8 mouse cellular contexts compared by ENCODE assay signal in genomic region chr8:45816765-45817426, GRCm38 (mm10).
DNase-seq lines count a peak whose midpoint lies in the region; ATAC-seq lines count a peak whose summit lies in the region.

No protein-coding gene starts in this region.

- no peak for ATAC-seq in neural tube, embryonic 15.5 days (ENCODE audit: low FRiP score)
- no peak for ATAC-seq in neural tube, embryonic 11.5 days (ENCODE audit: insufficient read depth, low FRiP score, low TSS enrichment)
- ATAC-seq in megakaryocyte-erythroid progenitor cell, adult 5-6 weeks (replicated peaks; ENCODE audit: low FRiP score, low TSS enrichment, poor library complexity, severe bottlenecking): no peak; the same call in 1 of the 2 replicates

- H3K27me3 ChIP-seq in neural tube, embryonic 15.5 days (replicated peaks): no peaks in the 10 kb centered on the region
- no peaks in the 10 kb centered on the region for H3K27me3 ChIP-seq in neural tube, embryonic 11.5 days (ENCODE audit: control insufficient read depth, insufficient read depth, low read length)

- H3K4me3 ChIP-seq in neural tube, embryonic 15.5 days (replicated peaks): no peak overlapping the region
- no peak overlapping the region for H3K4me3 ChIP-seq in neural tube, embryonic 11.5 days (ENCODE audit: low read depth, low read length)

- no peak overlapping the region for H3K9ac ChIP-seq in neural tube, embryonic 15.5 days (replicated peaks)
- H3K9ac ChIP-seq in neural tube, embryonic 11.5 days (ENCODE audit: low read length): no peak overlapping the region

- H3K27ac ChIP-seq in neural tube, embryonic 15.5 days (replicated peaks): no peak overlapping the region
- no peak overlapping the region for H3K27ac ChIP-seq in neural tube, embryonic 11.5 days (ENCODE audit: low read depth, low read length)

- no peaks in the 10 kb centered on the region for H3K9me3 ChIP-seq in neural tube, embryonic 15.5 days (replicated peaks)
- no peaks in the 10 kb centered on the region for H3K9me3 ChIP-seq in neural tube, embryonic 11.5 days (ENCODE audit: control insufficient read depth, low read length)

- WGBS in neural tube, embryonic 15.5 days: 26% methylated on average over 7 of the region's 7 CpGs
- WGBS in neural tube, embryonic 11.5 days: 26% methylated on average over 7 of the region's 7 CpGs

- peaks cover 27% of the 10 kb centered on the region for H3K36me3 ChIP-seq in neural tube, embryonic 15.5 days
- H3K36me3 ChIP-seq in neural tube, embryonic 11.5 days (ENCODE audit: control insufficient read depth, insufficient read depth, low read length): no peaks in the 10 kb centered on the region

- H3K4me1 ChIP-seq in neural tube, embryonic 15.5 days: no peaks in the 10 kb centered on the region
- H3K4me1 ChIP-seq in neural tube, embryonic 11.5 days (ENCODE audit: control insufficient read depth, insufficient read depth, low read length): no peaks in the 10 kb centered on the region

- peak; percentile 67 for DNase-seq in neural tube, embryonic 10.5 days (ENCODE audit: extremely low spot score, low spot score)
- DNase-seq in NIH3T3 (ENCODE audit: low read depth): peak; percentile 77
- DNase-seq in cerebellum, postnatal 36 days: peak; percentile 50 to 61
- DNase-seq in heart, postnatal 36 days: peak; percentile 54 to 67
- DNase-seq in left cerebral cortex, postnatal 4 days: peak; percentile 59
- DNase-seq in neural tube, embryonic 11.5 days (ENCODE audit: low spot score): peak; percentile 60

- H3K4me2 ChIP-seq in neural tube, embryonic 15.5 days: no peak overlapping the region
- H3K4me2 ChIP-seq in neural tube, embryonic 11.5 days (ENCODE audit: low read depth): no peak overlapping the region

- intact Hi-C loops in heart, postnatal 36 days (cut with DNase I): loop anchor here (1.0 to 5.0 kb wide), 3 partner anchors 68 to 117 kb away; partner anchors contain the start of genes Ccdc110 and Pdlim3
- intact Hi-C loops in left cerebral cortex, postnatal 4 days (cut with DNase I): loop anchor here (5.0 kb wide), 1 partner anchor 115 kb away; the partner anchor contains the start of gene Ccdc110
